9 mouse cellular contexts compared by ENCODE assay signal in the genomic region with DNA sequence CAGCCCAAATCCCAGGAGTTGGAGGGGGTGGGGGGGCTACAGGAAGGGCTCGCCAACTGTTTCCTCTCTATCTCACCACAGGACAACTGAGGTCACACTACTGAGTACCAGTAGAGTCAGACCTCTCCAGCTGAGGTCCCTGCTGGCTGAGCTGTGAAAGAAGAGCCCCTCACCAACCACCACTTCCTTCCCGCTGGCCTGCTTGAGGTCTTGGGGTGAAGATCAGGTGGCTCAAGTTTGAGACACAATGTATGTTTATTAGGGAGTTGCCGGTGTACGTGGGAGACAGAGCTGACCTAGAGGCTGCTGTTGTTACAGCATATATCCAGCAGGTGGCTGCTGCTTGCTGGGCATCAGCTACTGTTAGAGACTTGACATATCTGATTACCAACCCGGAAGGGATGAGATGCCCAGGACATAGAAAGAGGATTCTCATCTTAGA. TPM values are rescaled to one million over a fixed set of nuclear protein-coding genes. Genes with fewer than 3 reads are reported as not detected.
DNase-seq lines count a peak whose midpoint lies in the region; ATAC-seq and TF ChIP-seq lines count a peak whose summit lies in the region.
"Had no signal": no experiment of that assay in that cellular context is flagged by ENCODE, and none has a peak within 500 bp of the region (broad histone marks: within the 10 kb centered on the region; RNA-seq: fewer than 3 reads in every experiment).

No protein-coding gene starts in this region.

- ATAC-seq in granulocyte monocyte progenitor cell, adult 5-6 weeks (replicated peaks; ENCODE audit: poor library complexity, severe bottlenecking), result peak; percentile 81
- ATAC-seq in midbrain, embryonic 12.5 days (ENCODE audit: low FRiP score, low read depth), result 0 out of 2 replicates have a peak, but pooled peaks have one; percentile 16

- H3K27me3 ChIP-seq in spleen, adult 2 months (ENCODE audit: control insufficient read depth, insufficient read depth, low read length), result peaks cover 4% of the 10 kb centered on the region; the same call in 1 of the 2 replicates
- peaks cover 44% of the 10 kb centered on the region for H3K27me3 ChIP-seq in midbrain, embryonic 12.5 days

- H3K9me3 ChIP-seq in midbrain, embryonic 12.5 days, result no peaks in the 10 kb centered on the region

- H3K4me1 ChIP-seq in spleen, adult 2 months (ENCODE audit: control insufficient read depth, insufficient read depth, insufficient read length), result peaks cover 3% of the 10 kb centered on the region; the same call in 1 of the 2 replicates
- 0 out of 2 replicates have a peak, but pooled peaks cover 9% of the 10 kb centered on the region for H3K4me1 ChIP-seq in midbrain, embryonic 12.5 days

- H3K27ac ChIP-seq in spleen, adult 2 months (ENCODE audit: insufficient read depth, low read length), result no peak overlapping the region
- no peak overlapping the region for H3K27ac ChIP-seq in midbrain, embryonic 12.5 days (replicated peaks)

- no peaks in the 10 kb centered on the region for H3K36me3 ChIP-seq in spleen, adult 2 months (ENCODE audit: control insufficient read depth, insufficient read depth, low read length)
- H3K36me3 ChIP-seq in midbrain, embryonic 12.5 days, result no peaks in the 10 kb centered on the region

- DNase-seq in spleen, adult 2 months (ENCODE audit: low read depth in 1 of 2, low spot score in 2 of 2), result no peak
- no peak for DNase-seq in spleen, adult 18-20 months
- peak; percentile 63 for DNase-seq in brain, adult 2 months (ENCODE audit: low read depth, low spot score)
- DNase-seq in kidney, postnatal 10 days, result peak; percentile 61
- DNase-seq in thymus, postnatal 4 days, result peak; percentile 51
- DNase-seq in layer of hippocampus, postnatal 25 days (ENCODE audit: extremely low spot score in 1 of 2, low spot score in 1 of 2), result no peak

- no peak overlapping the region for H3K4me3 ChIP-seq in spleen, adult 2 months (ENCODE audit: extremely low read depth, insufficient read depth, insufficient read length)
- no peak overlapping the region for H3K4me3 ChIP-seq in midbrain, embryonic 12.5 days

- WGBS in spleen, adult 2 months, result 0% methylated on average over 5 of the region's 5 CpGs
- WGBS in midbrain, embryonic 12.5 days, result 5% methylated on average over 5 of the region's 5 CpGs

- no peak for TF ChIP-seq POLR2A in spleen, adult 2 months (IDR thresholded peaks at IDR 0.05; ENCODE audit: low read depth, low read length)

- 0 out of 2 replicates have a peak overlapping the region, but pooled peaks have one; percentile 5 for H3K4me2 ChIP-seq in midbrain, embryonic 12.5 days (replicated peaks)

- no peak overlapping the region for H3K9ac ChIP-seq in midbrain, embryonic 12.5 days (replicated peaks)

- peak; percentile 49; the same call in 1 of the 2 replicates for TF ChIP-seq CTCF in spleen, adult 2 months (IDR thresholded peaks at IDR 0.05; ENCODE audit: extremely low read depth, insufficient read depth, insufficient read length, insufficient replicate concordance)

RNA-seq across cellular contexts. Expression of a gene that starts 2.5 kb away (rescaled TPM):
- polyA plus RNA-seq in spleen, adult 2 months (2012; rRNA removed), result 6.9 and 7.0 TPM in 2 replicates
- total RNA-seq in granulocyte monocyte progenitor cell, adult 5-6 weeks (2014; fragmentation: Nextera tagmentation), result 0.17 TPM in 1 of 2 replicates, not detected in the other
- not detected in 2 replicates for total RNA-seq in granulocyte monocyte progenitor cell, adult 5-6 weeks (2017)
- polyA plus RNA-seq in midbrain, embryonic 12.5 days (2016; fragmentation: Nextera tagmentation; extraction: Ambion mirVana), result 0.48 and 0.55 TPM in 2 replicates
- total RNA-seq in layer of hippocampus, postnatal 25 days (2021), result 1 to 10 TPM; 1.3 TPM

RNA-seq across cellular contexts. Expression of a gene that starts 21.9 kb away (rescaled TPM):
- polyA plus RNA-seq in spleen, adult 2 months (2012; rRNA removed), result 16.2 and 17.4 TPM in 2 replicates
- not detected in 2 replicates for total RNA-seq in granulocyte monocyte progenitor cell, adult 5-6 weeks (2014; fragmentation: Nextera tagmentation)
- not detected in 2 replicates for total RNA-seq in granulocyte monocyte progenitor cell, adult 5-6 weeks (2017)
- not detected in 2 replicates for polyA plus RNA-seq in midbrain, embryonic 12.5 days (2016; fragmentation: Nextera tagmentation; extraction: Ambion mirVana)
- not detected for total RNA-seq in layer of hippocampus, postnatal 25 days (2021)
- total RNA-seq: layer of hippocampus, adult 18-20 months had no signal

Comparison
In these comparisons a context has a peak if more than half of its experiments do, and no peak if none do; other contexts are left out.
1. DNase-seq: peak in brain, adult 2 months (single experiment), kidney, postnatal 10 days (single experiment) and thymus, postnatal 4 days (single experiment); none in spleen, adult 2 months (0 of 2), spleen, adult 18-20 months (0 of 2) and layer of hippocampus, postnatal 25 days (0 of 2).